Mouse (Mus musculus) embryonic stem cell, embryonic (primary cell): ENCODE measurements around the gene Sirt1.

Experiments
- CTCF ChIA-PET, 4 experiments: fragments of 300-600 bp in 2 of 4; fragments of 350-600 bp in 2 of 4; sonication (Branson Sonifier 250); formaldehyde crosslinking; loops; one replicate each; lab custom pipeline; 2022; ENCODE audit warnings: inconsistent platforms in 2 of 4; lab: Charles Lee
- POLR2A ChIA-PET, 4 experiments: fragments of 300-600 bp in 2 of 4; fragments of 350-600 bp in 2 of 4; sonication (Branson Sonifier 250); formaldehyde crosslinking; loops; one replicate each; lab custom pipeline; 2022; ENCODE audit warnings: antibody characterized with exemption in 4 of 4, inconsistent platforms in 1 of 4; lab: Charles Lee

The Sirt1 gene

DNA sequence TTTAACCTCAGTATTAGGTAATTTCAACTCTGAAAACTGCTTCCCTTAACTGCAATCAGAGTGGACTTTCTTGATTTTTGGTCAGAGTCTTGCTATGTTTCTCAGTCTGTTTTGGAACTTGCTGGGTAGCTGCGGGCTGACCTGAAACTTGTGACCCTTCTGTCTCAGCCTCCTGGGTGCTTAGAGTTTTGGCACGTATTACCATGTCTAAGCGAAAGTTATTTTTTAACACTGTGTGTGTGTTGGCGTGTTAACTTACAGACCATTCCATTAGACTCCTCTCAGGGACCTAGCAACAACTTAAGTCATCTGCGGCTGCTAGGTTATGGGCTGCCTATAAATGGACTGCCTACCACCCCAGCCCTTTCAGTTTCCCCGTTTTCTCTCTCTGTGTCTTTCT is 14.1 kb downstream of the Sirt1 start:
- CTCF ChIA-PET = interaction anchor here in 3 of 4 experiments (0.6 to 1.4 kb wide), 4 partner anchors 10 to 211 kb away, joined by 3 to 6 read pairs (median 4); no protein-coding TSS in a partner anchor
- POLR2A ChIA-PET = interaction anchor here in 3 of 4 experiments (1.0 to 3.2 kb wide), 9 partner anchors 13 to 344 kb away, joined by 3 to 35 read pairs (median 10); partner anchors contain the start of genes Ctnna3 (in 1 of the 3), Hnrnph3 (in 1 of the 3) and Pbld2 (in 1 of the 3)

GRCm38 (mm10) chr10:63365918-63366455 is 15.5 kb downstream of the Sirt1 start:
- ChIA-PET POLR2A (interaction anchor here (0.5 to 3.2 kb wide), 65 partner anchors 8 to 1098 kb away, joined by 3 to 35 read pairs (median 4); partner anchors contain the start of genes Dnajc12 (in 3 of the 4), Hnrnph3 (in 3 of the 4), Pbld2 (in 3 of the 4) and Ctnna3 (in 2 of the 4)), CTCF (interaction anchor here (0.6 to 2.0 kb wide), 14 partner anchors 11 to 266 kb away, joined by 3 to 13 read pairs (median 4); partner anchors contain the start of genes Dnajc12 (in 2 of the 4), Herc4 (in 1 of the 4) and Sirt1 (in 1 of the 4))

DNA sequence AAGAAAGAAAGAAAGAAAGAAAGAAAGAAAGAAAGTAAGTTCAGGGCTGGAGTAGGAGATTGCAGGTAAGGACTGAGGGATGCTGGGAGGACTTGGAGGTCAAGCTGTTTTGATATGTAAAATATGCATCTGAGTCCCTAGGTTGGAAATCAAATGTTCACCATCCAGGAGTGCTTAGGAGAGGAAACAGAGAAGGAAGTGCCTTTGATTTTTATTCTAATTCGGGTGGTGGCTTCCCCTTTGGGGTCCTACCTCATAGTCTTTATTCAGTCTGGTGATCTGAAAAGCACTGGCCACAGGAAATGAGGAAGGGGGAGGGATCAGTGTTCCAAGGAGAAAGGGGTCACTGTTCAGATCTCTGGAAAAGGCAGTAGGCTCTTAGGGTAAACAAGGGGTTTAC is 21.0 kb downstream of the Sirt1 start:
- CTCF ChIA-PET = interaction anchor here in 1 of 4 experiments (0.6 kb wide), 1 partner anchor 17 kb away, joined by 3 read pairs; no protein-coding TSS in a partner anchor
- POLR2A ChIA-PET = interaction anchor here (0.5 to 7.9 kb wide), 11 partner anchors 8 to 39 kb away, joined by 3 to 76 read pairs (median 5); partner anchors contain the start of genes Dnajc12 (in 1 of the 4) and Sirt1 (in 1 of the 4)

DNA sequence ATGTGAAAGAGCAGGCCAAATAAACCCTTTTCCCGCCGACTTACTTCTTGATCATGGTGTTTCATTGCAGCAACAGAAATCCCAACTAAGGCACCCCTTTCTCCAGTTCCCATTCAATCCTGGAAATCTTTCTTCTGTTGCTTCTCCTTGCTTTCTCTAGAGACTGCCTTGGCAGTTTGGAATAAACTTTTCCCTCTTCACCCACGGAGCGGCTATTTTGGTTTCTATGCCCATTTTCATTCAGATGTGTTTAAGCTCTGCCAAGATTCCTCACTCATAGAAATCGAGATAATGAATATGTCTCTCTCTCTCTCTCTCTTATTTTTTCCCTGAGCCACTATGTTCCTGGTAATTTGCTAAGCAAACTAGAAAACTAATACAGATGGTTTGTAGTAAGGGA is 29.4 kb downstream of the Sirt1 start:
- CTCF ChIA-PET = interaction anchor here in 3 of 4 experiments (0.7 to 1.7 kb wide), 4 partner anchors 18 to 26 kb away, joined by 3 to 5 read pairs (median 4); no protein-coding TSS in a partner anchor
- POLR2A ChIA-PET = interaction anchor here in 3 of 4 experiments (0.5 to 8.0 kb wide), 15 partner anchors 8 to 174 kb away, joined by 3 to 97 read pairs (median 6); no protein-coding TSS in a partner anchor

- ChIA-PET POLR2A (interaction anchor here in 2 of 4 experiments (0.5 to 8.0 kb wide), 13 partner anchors 9 to 173 kb away, joined by 3 to 97 read pairs (median 12); no protein-coding TSS in a partner anchor), CTCF (interaction anchor here in 3 of 4 experiments (0.9 to 3.0 kb wide), 4 partner anchors 26 to 42 kb away, joined by 3 to 8 read pairs (median 4); no protein-coding TSS in a partner anchor)
These were observed 30.4 kb downstream of the Sirt1 start for GRCm38 (mm10) chr10:63351099-63351498.

GRCm38 (mm10) chr10:63350666-63351065 is 30.8 kb downstream of the Sirt1 start:
- POLR2A ChIA-PET = interaction anchor here in 2 of 4 experiments (1.0 to 8.0 kb wide), 12 partner anchors 9 to 36 kb away, joined by 3 to 97 read pairs (median 13); no protein-coding TSS in a partner anchor
- CTCF ChIA-PET = interaction anchor here in 1 of 4 experiments (3.0 kb wide), 1 partner anchor 42 kb away, joined by 8 read pairs; no protein-coding TSS in a partner anchor

- CTCF ChIA-PET = interaction anchor here in 2 of 4 experiments (0.6 to 1.8 kb wide), 3 partner anchors 16 to 39 kb away, joined by 4 to 7 read pairs (median 4); no protein-coding TSS in a partner anchor
- POLR2A ChIA-PET = interaction anchor here (0.6 to 8.0 kb wide), 19 partner anchors 9 to 34 kb away, joined by 3 to 97 read pairs (median 5); partner anchors contain the start of gene Dnajc12 (in 1 of the 4)
These were observed 33.2 kb downstream of the Sirt1 start for GRCm38 (mm10) chr10:63348291-63348690.

- CTCF ChIA-PET = interaction anchor here in 1 of 4 experiments (1.0 kb wide), 1 partner anchor 143 kb away, joined by 3 read pairs; no protein-coding TSS in a partner anchor
- POLR2A ChIA-PET = interaction anchor here in 2 of 4 experiments (0.6 to 3.4 kb wide), 10 partner anchors 8 to 50 kb away, joined by 3 to 23 read pairs (median 4); no protein-coding TSS in a partner anchor
These were observed 36.8 kb downstream of the Sirt1 start for GRCm38 (mm10) chr10:63344751-63345150.

DNA sequence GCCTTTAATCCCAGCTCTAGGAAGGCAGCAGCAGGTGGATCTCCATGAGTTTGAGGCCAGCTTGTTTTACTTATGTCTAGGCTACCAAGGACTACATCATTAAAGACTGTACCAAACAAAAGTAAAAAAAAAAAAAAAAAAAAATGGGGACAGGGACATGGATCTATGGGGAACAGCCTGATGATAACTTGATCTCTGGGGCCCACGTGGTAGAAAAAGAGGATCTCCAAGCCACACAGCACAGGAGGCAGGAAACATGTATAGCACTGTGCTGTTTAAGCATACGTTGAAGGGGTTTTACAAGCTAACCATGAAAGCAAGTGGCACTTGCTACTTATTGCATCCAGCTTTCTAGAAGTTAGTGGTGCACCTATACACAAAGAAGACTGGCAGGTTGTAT is 40.2 kb downstream of the Sirt1 start:
- ChIA-PET CTCF (interaction anchor here in 3 of 4 experiments (0.6 to 0.7 kb wide), 5 partner anchors 30 to 71 kb away, joined by 3 to 6 read pairs (median 3); no protein-coding TSS in a partner anchor), POLR2A (interaction anchor here in 3 of 4 experiments (0.6 to 4.1 kb wide), 14 partner anchors 9 to 1919 kb away, joined by 3 to 24 read pairs (median 4); partner anchors contain the start of gene Dnajc12 (in 1 of the 3))

- ChIA-PET CTCF (interaction anchor here in 3 of 4 experiments (0.6 to 2.1 kb wide), 7 partner anchors 23 to 352 kb away, joined by 3 to 13 read pairs (median 5); partner anchors contain the start of gene Dnajc12 (in 1 of the 3)), POLR2A (interaction anchor here in 3 of 4 experiments (0.6 to 7.1 kb wide), 25 partner anchors 9 to 546 kb away, joined by 3 to 105 read pairs (median 5); partner anchors contain the start of gene Dnajc12 (in 2 of the 3))
These were observed 42.4 kb downstream of the Sirt1 start for GRCm38 (mm10) chr10:63338914-63339643.

DNA sequence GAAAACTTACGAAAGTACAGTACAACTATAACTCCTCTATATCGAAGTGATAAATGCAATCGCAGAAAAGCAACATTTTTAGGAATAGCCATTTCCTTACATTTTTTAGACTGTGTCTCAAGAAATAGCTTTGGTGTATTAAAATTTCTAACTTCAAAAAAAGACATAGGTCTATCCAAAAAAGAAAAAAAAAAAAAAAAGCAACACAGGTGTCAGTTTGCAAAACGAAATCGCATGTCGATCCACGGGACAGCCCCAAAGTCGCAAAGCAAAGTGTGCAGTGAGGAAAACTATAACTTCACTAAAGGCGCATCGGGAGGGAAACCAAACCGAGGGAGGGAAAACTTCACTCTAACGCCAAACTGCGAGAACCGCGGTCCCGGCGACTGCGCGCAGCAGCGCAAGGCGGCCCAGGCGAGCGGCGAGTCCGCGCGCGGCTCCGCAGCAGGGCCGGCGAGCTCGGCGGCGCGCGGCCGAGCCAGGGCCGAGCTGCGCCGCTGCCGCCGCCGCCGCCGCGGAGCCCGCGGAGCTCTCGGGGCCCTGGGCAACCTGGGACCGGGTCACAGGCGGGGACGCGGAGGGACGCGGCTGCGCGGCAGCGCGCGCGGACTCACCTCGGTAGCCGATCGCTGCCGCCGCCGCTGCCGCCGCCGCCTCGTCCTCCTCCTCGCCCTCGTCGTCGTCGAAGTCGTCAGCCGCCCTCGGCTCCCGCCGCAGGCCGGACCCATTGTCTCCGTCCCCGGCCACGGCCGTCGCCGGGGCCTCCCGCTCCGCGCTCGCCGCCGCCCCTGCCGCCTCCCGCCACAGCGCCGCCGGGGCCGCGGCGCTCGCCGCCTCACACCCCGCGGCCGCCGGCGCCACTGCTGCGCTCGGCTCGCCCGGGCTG is 43.3 kb downstream of the Sirt1 start:
- CTCF ChIA-PET = interaction anchor here in 1 of 4 experiments (0.9 to 1.7 kb wide), 4 partner anchors 9 to 45 kb away, joined by 3 to 5 read pairs (median 4); partner anchors contain the start of gene Dnajc12
- POLR2A ChIA-PET = interaction anchor here (0.5 to 8.3 kb wide), 37 partner anchors 8 to 760 kb away, joined by 3 to 105 read pairs (median 5); partner anchors contain the start of genes Dnajc12 (in 1 of the 4), Kif1bp (in 1 of the 4) and Sirt1 (in 1 of the 4)

GRCm38 (mm10) chr10:63337326-63337725 is 44.2 kb downstream of the Sirt1 start:
- CTCF ChIA-PET = interaction anchor here in 2 of 4 experiments (0.7 to 1.2 kb wide), 3 partner anchors 29 to 451 kb away, joined by 3 to 7 read pairs (median 6); no protein-coding TSS in a partner anchor
- POLR2A ChIA-PET = interaction anchor here in 3 of 4 experiments (0.7 to 8.3 kb wide), 33 partner anchors 8 to 315 kb away, joined by 3 to 105 read pairs (median 6); partner anchors contain the start of genes Dnajc12 (in 1 of the 3) and Sirt1 (in 1 of the 3)

DNA sequence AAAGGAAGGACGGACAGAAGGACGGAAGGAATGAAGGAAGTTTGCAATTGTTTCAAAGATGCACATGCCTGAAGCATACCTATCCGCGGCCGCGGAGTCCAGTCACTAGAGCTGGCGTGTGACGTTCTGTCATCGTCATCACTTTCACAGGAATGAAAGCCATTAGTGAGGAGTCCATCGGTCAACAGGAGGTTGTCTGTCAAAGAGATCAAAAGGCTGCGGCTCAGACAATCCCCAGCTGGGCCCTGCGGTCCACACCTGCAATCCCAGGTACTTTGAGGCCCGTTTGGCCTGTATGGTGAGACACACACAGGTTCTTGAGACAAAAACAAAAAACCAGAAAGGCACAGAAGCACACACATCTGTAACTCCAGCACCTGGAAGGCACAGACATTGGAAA is 44.6 kb downstream of the Sirt1 start:
- ChIA-PET POLR2A (interaction anchor here in 3 of 4 experiments (0.6 to 8.3 kb wide), 33 partner anchors 8 to 589 kb away, joined by 3 to 105 read pairs (median 6); partner anchors contain the start of genes Dnajc12 (in 1 of the 3) and Sirt1 (in 1 of the 3)), CTCF (interaction anchor here in 2 of 4 experiments (0.7 to 1.2 kb wide), 3 partner anchors 28 to 451 kb away, joined by 3 to 7 read pairs (median 6); no protein-coding TSS in a partner anchor)

- POLR2A ChIA-PET = interaction anchor here in 3 of 4 experiments (0.6 to 10.1 kb wide), 10 partner anchors 8 to 68 kb away, joined by 3 to 105 read pairs (median 4); partner anchors contain the start of genes Dnajc12 (in 2 of the 3) and Sirt1 (in 1 of the 3)
- CTCF ChIA-PET = interaction anchor here in 2 of 4 experiments (1.0 to 1.2 kb wide), 2 partner anchors 18 to 50 kb away, joined by 3 to 4 read pairs; no protein-coding TSS in a partner anchor
These were observed 54.4 kb downstream of the Sirt1 start for GRCm38 (mm10) chr10:63327091-63327490.

DNA sequence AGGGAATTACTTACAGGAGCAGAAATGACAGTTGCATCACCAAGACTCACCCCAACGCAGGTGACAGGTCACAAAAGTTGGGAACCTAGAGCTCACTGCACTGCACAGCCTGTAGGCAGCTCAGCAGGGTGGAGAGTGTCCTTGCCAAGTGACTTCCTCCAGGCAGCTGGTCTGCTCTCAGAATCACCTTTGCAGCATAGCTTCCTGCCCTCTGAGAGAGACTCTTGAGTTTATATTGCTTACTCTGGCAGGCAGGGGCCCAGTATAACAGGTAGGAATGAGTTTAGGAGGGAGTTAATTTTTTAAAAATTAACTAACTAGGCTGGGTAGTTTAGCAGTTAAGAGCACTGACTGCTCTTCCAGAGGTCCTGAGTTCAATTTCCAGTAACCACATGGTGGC is 67.8 kb downstream of the Sirt1 start:
- ChIA-PET CTCF (interaction anchor here in 1 of 4 experiments (0.5 to 1.2 kb wide), 5 partner anchors 63 to 274 kb away, joined by 3 to 4 read pairs (median 3); no protein-coding TSS in a partner anchor), POLR2A (interaction anchor here in 2 of 4 experiments (0.5 to 6.8 kb wide), 7 partner anchors 9 to 59 kb away, joined by 3 to 50 read pairs (median 4); no protein-coding TSS in a partner anchor)
